Mouse (Mus musculus): ENCODE data around the gene Usp30. TPM values are rescaled to one million over a fixed set of nuclear protein-coding genes. Genes with fewer than 3 reads are reported as not detected.

Gene Usp30
- polyA plus RNA-seq, 1 experiment = 71.5 TPM

GRCm38 (mm10) chr5:114087875-114088480, 22.7 kb downstream of the Usp30 start:
- Histone ChIP-seq H3K4me3 (ENCODE audit: control insufficient read depth, low read depth, low read length) (no peak overlapping the region), H3K36me3 (ENCODE audit: control insufficient read depth, insufficient read depth, low read length) (no peaks in the 10 kb centered on the region), H3K27ac (ENCODE audit: control insufficient read depth, insufficient read depth, low read depth, low read length) (no peak overlapping the region), H3K4me1 (ENCODE audit: control insufficient read depth, insufficient read depth, low read length) (peaks cover 14% of the 10 kb centered on the region), H3K27me3 (ENCODE audit: control insufficient read depth, insufficient read depth, low read length) (no peaks in the 10 kb centered on the region)
- TF ChIP-seq CTCF (IDR thresholded peaks at IDR 0.05; ENCODE audit: control insufficient read depth, insufficient read depth, insufficient replicate concordance, low read depth, low read length) (no peak), POLR2A (IDR thresholded peaks at IDR 0.05; ENCODE audit: control insufficient read depth, low read depth, low read length) (no peak)

GRCm38 (mm10) chr5:114090421-114091013, 25.3 kb downstream of the Usp30 start:
- H3K27ac ChIP-seq (ENCODE audit: control insufficient read depth, insufficient read depth, low read depth, low read length) = no peak overlapping the region
- peaks cover 7% of the 10 kb centered on the region for H3K4me1 ChIP-seq (ENCODE audit: control insufficient read depth, insufficient read depth, low read length)
- TF ChIP-seq POLR2A (IDR thresholded peaks at IDR 0.05; ENCODE audit: control insufficient read depth, low read depth, low read length) (no peak), CTCF (IDR thresholded peaks at IDR 0.05; ENCODE audit: control insufficient read depth, insufficient read depth, insufficient replicate concordance, low read depth, low read length) (no peak)
- no peaks in the 10 kb centered on the region for H3K27me3 ChIP-seq (ENCODE audit: control insufficient read depth, insufficient read depth, low read length)
- no peak overlapping the region for H3K4me3 ChIP-seq (ENCODE audit: control insufficient read depth, low read depth, low read length)
- no peaks in the 10 kb centered on the region for H3K36me3 ChIP-seq (ENCODE audit: control insufficient read depth, insufficient read depth, low read length)

- H3K36me3 ChIP-seq (ENCODE audit: control insufficient read depth, insufficient read depth, low read length) = no peaks in the 10 kb centered on the region
- no peak within 1 kb of the TSS for H3K27ac ChIP-seq (ENCODE audit: control insufficient read depth, insufficient read depth, low read depth, low read length)
- H3K4me1 ChIP-seq (ENCODE audit: control insufficient read depth, insufficient read depth, low read length) = peaks cover 4% of the 10 kb centered on the region
- H3K27me3 ChIP-seq (ENCODE audit: control insufficient read depth, insufficient read depth, low read length) = no peaks in the 10 kb centered on the region
- H3K4me3 ChIP-seq (ENCODE audit: control insufficient read depth, low read depth, low read length) = no peak within 1 kb of the TSS
- TF ChIP-seq CTCF (IDR thresholded peaks at IDR 0.05; ENCODE audit: control insufficient read depth, insufficient read depth, insufficient replicate concordance, low read depth, low read length) (no peak), POLR2A (IDR thresholded peaks at IDR 0.05; ENCODE audit: control insufficient read depth, low read depth, low read length) (no peak)
Measured at GRCm38 (mm10) chr5:114091057-114091807, 26.0 kb downstream of the Usp30 start, which contains the start of gene Svop. Gene Svop, minus strand, starts transcription at chr5:114091570.

GRCm38 (mm10) chr5:114099709-114100389, 34.6 kb downstream of the Usp30 start:
- Histone ChIP-seq H3K36me3 (ENCODE audit: control insufficient read depth, insufficient read depth, low read length) (no peaks in the 10 kb centered on the region; the same call in 1 of the 2 replicates), H3K4me1 (ENCODE audit: control insufficient read depth, insufficient read depth, low read length) (peaks cover 10% of the 10 kb centered on the region), H3K4me3 (ENCODE audit: control insufficient read depth, low read depth, low read length) (peak overlapping the region; percentile 97), H3K27ac (ENCODE audit: control insufficient read depth, insufficient read depth, low read depth, low read length) (no peak overlapping the region), H3K27me3 (ENCODE audit: control insufficient read depth, insufficient read depth, low read length) (no peaks in the 10 kb centered on the region)
- TF ChIP-seq CTCF (IDR thresholded peaks at IDR 0.05; ENCODE audit: control insufficient read depth, insufficient read depth, insufficient replicate concordance, low read depth, low read length) (no peak; the same call in 1 of the 2 replicates), POLR2A (IDR thresholded peaks at IDR 0.05; ENCODE audit: control insufficient read depth, low read depth, low read length) (peak; percentile 43; the same call in 1 of the 2 replicates)

GRCm38 (mm10) chr5:114100390-114101099, 35.3 kb downstream of the Usp30 start:
- Histone ChIP-seq H3K36me3 (ENCODE audit: control insufficient read depth, insufficient read depth, low read length) (no peaks in the 10 kb centered on the region; the same call in none of the 2 replicates), H3K4me1 (ENCODE audit: control insufficient read depth, insufficient read depth, low read length) (peaks cover 10% of the 10 kb centered on the region), H3K4me3 (ENCODE audit: control insufficient read depth, low read depth, low read length) (peak overlapping the region; percentile 97), H3K27ac (ENCODE audit: control insufficient read depth, insufficient read depth, low read depth, low read length) (peak overlapping the region; percentile 18; the same call in 1 of the 2 replicates), H3K27me3 (ENCODE audit: control insufficient read depth, insufficient read depth, low read length) (no peaks in the 10 kb centered on the region)
- TF ChIP-seq POLR2A (IDR thresholded peaks at IDR 0.05; ENCODE audit: control insufficient read depth, low read depth, low read length) (no peak), CTCF (IDR thresholded peaks at IDR 0.05; ENCODE audit: control insufficient read depth, insufficient read depth, insufficient replicate concordance, low read depth, low read length) (no peak)

GRCm38 (mm10) chr5:114101873-114102272, 36.6 kb downstream of the Usp30 start:
- no peak overlapping the region for H3K4me3 ChIP-seq (ENCODE audit: control insufficient read depth, low read depth, low read length)
- no peak overlapping the region for H3K27ac ChIP-seq (ENCODE audit: control insufficient read depth, insufficient read depth, low read depth, low read length)
- peaks cover 10% of the 10 kb centered on the region for H3K4me1 ChIP-seq (ENCODE audit: control insufficient read depth, insufficient read depth, low read length)
- no peaks in the 10 kb centered on the region for H3K27me3 ChIP-seq (ENCODE audit: control insufficient read depth, insufficient read depth, low read length)
- TF ChIP-seq POLR2A (IDR thresholded peaks at IDR 0.05; ENCODE audit: control insufficient read depth, low read depth, low read length) (no peak), CTCF (IDR thresholded peaks at IDR 0.05; ENCODE audit: control insufficient read depth, insufficient read depth, insufficient replicate concordance, low read depth, low read length) (no peak)
- H3K36me3 ChIP-seq (ENCODE audit: control insufficient read depth, insufficient read depth, low read length) = no peaks in the 10 kb centered on the region; the same call in none of the 2 replicates

Data from testis, adult 2 months (tissue).